Mouse (Mus musculus): ENCODE data around the gene Maml3.

Gene Maml3

DNA sequence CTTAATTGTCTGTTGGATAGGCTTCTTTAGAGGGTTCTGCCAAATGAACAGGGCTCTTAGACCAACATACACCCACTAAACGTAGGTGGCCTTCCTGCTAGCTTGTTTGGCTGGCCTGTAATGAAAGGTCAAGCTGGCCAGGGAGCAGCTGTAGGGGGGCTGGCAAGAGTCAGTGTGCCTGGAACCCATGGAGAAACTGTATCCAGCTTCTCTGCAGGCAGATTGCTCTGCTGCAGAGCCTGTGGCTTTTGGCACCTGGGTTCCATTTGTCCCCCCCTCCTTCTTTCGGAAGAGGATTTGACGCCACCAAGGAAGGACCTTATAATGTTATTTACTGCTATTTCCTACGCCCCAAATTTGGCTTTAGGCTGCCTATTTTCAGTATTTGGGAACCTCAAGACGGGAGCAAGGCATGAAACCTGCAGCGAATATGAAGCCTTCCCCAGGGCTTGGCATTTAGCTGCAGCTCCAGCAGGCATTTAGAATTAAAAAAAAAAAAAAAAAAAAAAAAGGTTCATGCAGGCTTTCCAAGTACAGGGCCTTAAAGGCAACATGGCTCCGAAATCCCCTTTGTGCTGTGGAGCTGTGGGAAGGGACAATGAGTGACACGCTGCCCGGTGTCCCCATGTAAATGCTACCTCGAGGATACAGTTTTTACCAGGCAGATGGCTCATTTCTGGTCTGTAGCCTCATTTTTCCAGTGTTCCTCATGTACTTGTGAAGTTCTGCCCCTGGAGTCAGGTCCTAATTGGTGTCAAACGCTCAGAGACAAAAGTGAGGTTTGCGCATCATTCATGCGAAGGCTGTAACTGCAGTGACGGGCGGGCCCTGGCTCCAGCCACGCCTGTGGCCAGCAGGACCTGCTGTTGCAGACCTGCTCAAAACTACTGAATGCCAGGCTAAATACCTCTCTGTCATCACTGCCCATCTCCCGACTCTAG is 356.2 kb downstream of the Maml3 start:
- no peak for DNase-seq (ENCODE audit: low spot score in 2 of 2)

DNA sequence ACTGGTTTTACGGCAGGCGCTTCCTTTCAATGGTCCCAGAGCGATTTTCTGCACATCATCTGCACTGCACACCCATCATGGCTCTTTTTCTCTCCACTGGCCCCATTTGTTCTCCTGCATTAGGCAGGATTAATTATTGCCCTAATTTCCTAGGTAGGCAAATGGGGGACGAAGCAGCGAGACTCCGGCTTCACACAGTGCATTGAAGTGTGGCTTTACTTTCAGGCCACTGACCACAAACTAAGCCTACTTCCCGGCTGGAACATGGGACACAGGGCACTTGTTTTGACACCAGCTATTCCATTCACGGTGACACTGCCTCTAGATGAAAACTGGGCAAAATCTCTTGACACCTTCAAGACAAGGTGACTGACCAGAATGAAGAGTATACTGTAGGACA is 358.1 kb downstream of the Maml3 start:
- no peak for DNase-seq (ENCODE audit: low spot score in 2 of 2)

DNA sequence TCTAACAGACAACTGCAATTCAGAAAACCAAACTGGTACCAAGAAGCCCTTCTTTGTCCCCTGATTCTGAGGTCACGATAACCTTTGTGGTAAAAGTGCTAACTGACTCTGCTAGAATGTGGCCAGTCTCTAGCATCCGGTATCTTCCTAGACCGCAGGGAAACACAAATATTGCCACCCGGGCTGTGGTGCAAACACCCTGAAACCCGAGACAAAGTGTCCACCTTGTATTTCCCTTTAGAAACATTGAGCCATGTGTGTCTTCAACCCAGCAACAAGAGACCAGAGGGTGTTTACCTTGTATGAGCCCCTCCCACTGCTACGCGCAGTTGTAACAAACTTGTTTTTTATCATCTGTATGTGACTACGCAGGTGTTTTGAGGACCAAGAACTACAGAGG is 359.7 kb downstream of the Maml3 start:
- no peak for DNase-seq (ENCODE audit: low spot score in 2 of 2)

DNA sequence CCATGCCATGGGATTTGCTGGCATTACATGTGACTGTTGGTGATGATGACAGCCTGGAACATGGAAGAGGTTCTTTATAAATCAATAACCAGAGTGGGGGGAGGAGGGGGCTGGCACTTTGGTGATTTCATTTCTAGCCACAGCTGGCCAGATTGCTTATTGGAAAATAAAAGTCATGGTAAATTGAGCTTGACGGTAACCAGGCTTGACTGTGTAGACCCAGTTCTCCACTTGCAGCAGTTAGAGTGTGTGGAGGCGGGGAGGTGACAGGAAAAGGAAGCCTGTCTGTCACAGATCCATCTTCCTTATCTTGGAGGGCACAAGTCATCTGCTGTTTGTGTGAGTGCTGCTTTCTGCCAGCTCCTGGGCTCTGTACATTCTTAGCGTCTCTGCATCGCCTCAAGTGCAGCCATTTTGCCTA is 360.5 kb downstream of the Maml3 start:
- no peak for DNase-seq (ENCODE audit: low spot score in 2 of 2)

DNA sequence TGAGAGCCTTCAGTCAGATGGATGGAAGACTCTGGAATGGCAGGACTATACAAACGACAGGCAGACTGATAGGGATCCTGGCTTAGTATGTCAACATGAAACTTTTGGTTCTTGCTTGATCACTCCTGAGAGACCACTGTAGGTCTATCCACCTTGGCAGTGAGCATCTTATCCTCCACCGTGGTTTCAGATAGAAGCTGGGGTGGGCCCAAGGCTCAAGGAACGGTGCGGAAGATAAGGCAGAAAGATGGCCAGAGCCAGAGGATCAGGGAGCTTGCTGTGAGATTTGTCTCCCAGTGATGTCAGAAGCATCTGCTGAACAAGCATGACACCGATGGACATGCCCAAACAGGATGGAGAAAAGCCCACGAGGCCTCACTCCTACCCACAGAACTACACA is 362.5 kb downstream of the Maml3 start:
- DNase-seq (ENCODE audit: low spot score in 2 of 2): no peak

DNA sequence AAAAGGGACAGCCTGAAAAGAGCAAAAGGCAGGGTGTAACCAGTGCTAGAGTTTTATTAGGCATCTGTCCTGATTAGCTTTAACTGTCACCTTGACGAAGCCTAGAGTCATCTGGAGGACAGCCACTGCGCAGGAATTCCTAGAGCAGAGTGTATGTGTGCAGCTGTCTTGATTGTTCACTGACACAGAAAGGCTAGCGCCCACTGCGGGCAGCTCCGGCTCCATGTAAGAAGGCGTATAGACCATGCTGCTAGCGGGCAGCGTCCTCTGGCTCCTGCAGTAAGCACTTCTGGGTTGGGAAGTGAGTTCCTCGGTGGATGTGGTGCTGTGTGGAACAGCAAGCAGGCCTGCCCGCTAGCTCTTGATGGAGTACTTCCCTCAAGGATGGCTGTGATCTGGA is 363.1 kb downstream of the Maml3 start:
- DNase-seq (ENCODE audit: low spot score in 2 of 2): no peak

DNA sequence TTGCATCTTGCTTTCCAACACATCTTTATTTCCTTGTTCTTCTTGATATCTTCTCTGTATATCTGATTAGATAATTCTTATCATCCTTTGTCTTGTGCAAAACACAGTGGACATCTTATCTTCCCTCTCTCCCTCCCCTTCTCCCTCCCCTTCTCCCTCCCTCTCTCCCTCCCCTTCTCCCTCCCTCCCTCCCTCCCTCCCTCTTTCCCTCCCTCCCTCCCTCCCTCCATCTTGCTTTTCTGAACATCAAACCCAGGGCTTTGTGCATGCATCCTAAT is 365.1 kb downstream of the Maml3 start:
- no peak for DNase-seq (ENCODE audit: low spot score in 2 of 2)

DNA sequence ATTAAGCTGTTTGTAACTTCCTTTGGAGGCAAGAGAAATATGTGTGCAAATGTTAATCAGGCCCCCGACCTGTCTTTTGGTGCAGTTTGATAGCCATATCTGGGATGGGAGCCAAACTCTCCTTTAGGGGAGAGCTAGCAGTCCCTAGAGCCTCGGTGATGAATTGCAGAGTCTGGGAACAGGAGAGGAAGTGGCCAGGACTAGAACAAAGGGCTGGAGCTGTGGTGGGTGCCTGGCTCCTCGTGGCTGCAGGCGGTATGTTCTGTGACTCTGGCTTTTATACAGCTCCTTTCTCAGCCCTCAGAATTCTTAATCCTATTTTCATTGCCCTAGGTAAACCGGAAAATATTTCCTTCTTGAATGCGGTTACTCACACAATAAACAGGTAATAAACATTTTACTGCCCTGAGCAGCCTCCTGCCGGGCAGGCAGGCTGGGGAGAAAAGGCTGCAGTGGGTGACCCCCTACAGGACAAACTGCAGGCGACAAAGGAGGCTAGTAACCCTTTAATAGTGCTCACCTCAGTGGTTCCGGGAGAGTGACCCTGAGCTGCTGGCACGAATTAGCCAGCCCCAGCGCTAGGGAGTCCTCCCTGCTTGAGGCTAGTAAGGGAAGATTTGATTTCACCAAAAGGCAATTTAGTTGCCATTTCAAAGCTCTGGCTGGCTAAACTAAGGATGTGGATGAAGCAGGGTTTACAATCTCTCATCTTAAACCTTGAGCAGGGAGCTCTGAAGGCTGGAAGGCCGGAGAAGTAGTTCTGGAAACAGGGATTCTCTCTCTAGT is 365.6 kb downstream of the Maml3 start:
- no peak for DNase-seq (ENCODE audit: low spot score in 2 of 2)

DNA sequence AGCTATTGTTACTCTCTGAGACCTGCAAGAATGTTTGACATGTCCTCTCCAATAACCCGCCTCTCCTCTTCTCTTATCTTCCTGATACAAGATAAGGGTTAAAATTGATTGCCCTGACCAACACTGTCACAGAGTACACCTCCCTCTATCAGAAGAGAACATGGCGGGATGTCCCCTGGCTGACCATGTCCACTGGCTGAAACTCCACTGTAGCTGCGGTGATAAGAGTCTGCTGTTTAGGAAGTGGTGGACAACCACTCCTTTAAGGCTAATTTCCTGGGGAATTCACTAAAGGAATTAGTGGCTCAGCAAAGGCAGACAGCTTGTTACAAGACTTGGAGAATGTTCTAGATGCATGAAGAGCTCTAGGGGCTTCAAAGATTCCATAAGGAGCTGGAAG is 371.2 kb downstream of the Maml3 start:
- DNase-seq (ENCODE audit: low spot score in 2 of 2): no peak

DNA sequence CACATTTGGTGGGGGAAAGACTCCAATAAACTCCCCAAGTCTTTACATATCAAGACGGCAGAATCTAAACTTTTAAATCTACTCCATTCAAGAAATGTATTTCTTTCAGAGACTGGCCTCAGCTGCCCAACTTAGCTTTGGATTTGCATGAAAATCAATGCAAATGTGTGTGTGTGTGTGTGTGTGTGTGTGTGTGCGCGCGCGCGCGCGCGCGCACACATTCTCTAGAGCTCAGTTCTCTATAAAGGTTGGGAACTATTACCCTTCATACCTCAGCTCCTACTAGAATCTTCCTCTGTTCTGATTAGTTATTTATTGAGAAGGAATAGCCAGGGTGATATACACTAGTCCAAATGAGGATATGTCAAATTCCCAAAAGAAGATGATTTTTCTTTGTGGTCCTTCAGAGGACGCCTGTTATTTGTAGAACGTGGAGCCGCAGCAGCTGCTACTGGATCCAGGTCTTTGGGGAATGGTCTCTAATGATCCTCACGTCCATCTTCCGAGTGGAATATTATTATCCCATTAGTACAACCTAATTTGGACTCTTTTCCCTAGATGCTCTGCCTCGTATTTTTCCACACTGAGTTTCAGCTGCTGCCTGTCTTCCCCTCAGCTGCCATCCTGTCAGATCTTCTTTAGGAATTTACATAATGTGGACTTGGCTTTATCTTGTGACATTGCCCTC is 372.8 kb downstream of the Maml3 start:
- no peak for DNase-seq (ENCODE audit: low spot score in 2 of 2)

DNA sequence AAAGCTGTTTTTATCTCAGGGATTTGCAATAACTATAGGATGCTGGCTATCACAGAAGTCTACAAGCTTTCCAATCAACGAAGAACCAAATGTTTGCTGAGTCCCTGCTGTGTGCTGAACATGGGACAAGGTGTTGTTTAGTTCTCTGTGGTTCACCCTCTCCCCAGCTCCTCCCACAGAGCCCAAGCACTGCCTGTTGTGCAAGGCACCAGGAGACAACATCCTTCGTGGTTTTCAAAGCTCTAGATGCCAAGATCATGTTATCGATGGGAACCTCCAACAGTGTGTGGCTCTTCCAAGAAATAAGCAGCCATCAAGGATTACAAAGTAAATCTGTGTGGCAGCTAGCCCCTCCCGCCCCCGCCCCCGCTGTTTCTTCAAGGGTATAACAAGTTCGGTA is 374.2 kb downstream of the Maml3 start:
- DNase-seq (ENCODE audit: low spot score in 2 of 2): no peak

DNA sequence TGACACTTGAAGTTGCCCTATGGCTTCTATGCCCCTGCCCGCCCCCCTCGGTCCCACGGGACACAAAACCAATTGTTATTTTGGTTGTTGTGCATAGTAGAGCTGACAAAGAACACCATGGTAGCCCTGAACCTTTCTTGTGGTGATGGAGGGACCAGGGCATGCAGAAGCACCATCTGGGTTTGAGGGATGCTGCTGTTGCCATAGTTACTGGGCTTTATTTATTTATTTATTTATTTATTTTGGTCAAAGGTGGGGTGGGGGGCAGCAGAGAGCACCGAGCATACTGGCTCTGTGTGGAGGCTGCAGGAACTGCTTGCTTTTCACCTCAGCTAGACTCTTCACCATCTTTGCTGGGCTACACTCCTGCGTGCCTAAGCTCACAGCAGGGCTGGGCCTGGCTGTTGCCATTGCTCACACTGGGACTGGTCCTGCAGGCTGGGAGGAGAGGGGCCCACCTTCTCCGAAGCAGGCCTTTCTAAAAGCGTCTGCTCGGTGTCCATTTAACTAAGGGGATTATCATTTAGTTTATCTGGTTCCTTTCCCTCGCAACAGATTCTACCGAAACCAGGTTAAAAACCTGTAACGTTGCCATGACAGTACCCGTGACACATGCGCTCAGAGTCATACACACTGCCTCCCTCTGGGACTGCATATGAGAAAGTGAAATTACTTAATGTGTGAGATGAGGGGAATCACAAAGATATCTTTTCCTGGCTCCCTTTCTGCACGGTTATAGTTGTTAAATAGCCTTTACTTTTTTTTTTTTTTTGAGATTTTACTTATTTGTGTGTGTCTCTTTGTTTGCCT is 375.6 kb downstream of the Maml3 start:
- DNase-seq (ENCODE audit: low spot score in 2 of 2): no peak

DNA sequence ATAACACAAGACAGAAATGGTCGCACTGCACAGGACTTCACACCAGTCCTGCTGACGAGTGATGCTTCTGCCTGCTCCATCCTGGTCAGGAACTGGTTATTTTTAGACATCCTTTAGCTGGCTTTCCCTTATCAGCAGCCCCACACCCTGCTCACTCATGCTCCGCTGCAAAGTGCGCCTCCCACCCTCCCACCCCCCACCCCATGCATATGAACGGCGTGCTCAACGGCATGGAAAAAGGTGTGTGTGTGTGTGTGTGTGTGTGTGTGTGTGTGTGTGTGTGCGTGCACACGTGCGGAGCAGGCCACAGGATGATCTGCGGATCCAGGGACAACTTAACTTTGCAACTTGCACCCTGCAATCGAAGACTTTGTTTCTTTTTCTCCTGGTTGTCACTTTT is 376.4 kb downstream of the Maml3 start:
- no peak for DNase-seq (ENCODE audit: low spot score in 2 of 2)

DNA sequence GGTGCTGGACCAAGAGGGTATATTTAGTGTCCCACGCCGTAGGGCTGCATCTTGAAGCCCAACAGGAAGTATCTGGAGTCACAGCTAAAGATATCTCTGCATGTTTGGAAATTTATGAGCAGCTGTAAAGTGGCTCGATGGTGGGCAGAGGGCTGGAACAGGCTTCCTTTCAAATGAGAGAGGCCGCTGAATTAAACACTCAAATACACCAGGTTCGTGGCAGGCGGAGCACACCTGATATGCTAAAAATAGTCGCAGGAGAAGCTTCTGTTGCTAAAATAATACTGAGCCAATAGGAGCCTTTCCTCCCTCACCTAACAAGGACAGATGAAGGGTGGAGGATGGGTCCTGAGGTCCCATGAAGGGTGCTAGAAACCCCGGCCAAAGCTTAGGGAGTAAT is 376.9 kb downstream of the Maml3 start:
- DNase-seq (ENCODE audit: low spot score in 2 of 2): no peak

DNA sequence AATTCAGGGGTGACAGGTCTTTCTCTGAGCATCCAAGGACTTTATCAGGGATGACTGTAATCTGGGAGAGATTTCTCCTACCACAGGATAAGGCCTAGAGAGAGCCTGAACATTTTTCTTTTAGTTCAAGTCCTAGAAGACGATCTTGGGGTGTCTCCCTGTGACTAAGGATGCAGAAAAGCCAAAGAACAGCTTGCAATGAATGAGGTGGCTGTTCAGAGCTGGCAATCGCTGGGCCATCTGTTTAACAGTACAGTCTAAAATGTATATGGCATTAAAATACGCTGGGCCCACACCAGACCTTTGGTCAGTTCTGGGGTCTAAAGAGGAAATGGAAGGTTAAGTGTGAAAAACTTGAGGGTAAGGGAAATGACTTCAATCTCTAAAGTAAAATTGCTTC is 377.4 kb downstream of the Maml3 start:
- no peak for DNase-seq (ENCODE audit: low spot score in 2 of 2)

DNA sequence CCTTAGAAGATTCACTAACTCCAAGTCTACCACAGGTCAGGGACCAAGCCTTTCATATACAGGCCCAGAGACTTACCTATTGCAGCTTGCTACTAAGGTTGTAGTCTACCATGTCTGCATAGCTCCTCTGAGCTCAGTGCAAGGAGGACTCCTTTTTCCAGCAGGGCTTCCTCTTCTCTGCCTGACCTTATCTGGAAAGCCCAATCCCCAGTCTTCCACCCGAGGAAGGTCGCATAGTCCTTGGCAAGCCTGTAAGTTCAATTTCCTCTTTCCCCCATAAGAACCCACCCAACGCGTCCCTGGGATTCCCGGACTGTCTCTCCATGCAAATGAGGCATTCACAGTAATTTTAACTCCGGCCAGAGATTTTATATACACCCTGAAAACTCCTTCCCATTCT is 378.6 kb downstream of the Maml3 start:
- DNase-seq (ENCODE audit: low spot score in 2 of 2): no peak

DNA sequence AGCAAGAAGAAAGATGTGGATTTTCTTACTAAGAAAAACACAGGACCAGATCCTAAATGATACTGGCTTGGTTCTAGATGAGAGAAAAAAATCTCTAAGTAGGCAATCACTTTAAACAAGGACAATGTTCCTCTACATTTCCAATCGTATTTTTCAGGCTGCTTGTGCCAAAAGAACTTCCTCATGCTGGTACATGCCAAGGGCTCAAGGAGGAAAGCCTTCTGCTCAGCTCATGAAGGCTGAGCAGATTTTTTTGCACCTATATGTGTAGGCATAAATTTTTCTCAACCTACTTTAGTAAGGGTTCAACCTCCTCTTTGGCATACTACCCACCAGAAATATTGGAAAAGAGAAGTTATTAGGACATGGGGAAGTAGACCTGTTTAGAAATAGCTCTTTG is 384.9 kb downstream of the Maml3 start:
- no peak for DNase-seq (ENCODE audit: low spot score in 2 of 2)

DNA sequence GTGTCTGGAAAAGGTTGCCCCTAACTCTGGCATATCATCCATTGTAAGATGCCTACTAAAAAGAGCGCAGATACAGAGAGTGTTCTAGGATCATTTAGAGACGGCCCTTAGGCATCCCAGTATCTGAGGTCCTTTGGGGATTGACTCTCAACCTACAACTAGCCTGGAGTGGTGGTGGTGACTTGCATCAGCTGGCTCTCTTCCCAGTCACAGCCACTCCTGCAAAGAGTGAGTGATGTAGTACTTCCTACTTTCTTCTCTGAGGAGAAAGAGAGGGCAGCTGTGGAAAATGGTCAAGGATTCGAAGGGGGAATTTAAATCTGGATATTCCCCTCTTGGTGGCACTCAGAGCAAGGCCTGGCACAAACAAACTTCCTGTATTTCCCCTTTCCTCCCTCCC is 385.5 kb downstream of the Maml3 start:
- DNase-seq (ENCODE audit: low spot score in 2 of 2): no peak

DNA sequence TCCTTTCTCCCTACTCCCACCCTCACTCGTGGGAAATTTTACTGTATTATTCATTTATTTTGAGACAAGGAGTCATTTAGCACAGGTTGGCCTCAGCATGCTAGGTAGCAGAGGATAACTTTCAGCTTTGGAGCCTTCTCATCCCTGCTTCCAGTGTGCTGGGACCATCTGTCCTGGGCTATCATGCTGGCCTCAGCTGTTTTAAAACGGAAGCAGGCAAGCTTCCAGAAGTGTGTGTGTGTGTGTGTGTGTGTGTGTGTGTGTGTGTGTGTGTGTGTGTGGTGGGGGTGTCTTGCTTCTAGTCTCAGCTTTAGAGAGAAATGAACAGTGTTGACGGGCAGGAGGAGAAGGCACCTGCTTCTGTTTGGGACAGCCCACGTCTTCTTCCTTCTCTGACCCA is 387.0 kb downstream of the Maml3 start:
- no peak for DNase-seq (ENCODE audit: low spot score in 2 of 2)

DNA sequence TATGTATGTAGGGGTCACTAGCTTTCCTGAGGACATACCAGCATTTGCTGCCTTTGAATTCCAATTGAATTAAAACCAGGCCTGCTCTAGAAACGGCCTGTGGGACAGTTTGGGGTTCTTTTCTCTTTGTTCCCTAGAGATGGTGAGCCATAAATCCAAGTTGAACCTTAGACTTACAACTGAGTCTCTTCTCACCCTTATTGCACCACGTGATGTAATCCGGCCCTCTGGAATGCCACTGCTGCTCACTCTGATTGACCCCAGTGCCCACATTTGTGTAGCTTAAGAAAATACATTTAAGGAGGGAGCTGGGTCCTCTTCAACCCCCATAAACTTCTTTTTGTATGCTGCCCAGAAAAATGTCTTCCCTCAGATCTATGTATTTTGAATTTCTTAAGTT is 387.4 kb downstream of the Maml3 start:
- no peak for DNase-seq (ENCODE audit: low spot score in 2 of 2)

DNA sequence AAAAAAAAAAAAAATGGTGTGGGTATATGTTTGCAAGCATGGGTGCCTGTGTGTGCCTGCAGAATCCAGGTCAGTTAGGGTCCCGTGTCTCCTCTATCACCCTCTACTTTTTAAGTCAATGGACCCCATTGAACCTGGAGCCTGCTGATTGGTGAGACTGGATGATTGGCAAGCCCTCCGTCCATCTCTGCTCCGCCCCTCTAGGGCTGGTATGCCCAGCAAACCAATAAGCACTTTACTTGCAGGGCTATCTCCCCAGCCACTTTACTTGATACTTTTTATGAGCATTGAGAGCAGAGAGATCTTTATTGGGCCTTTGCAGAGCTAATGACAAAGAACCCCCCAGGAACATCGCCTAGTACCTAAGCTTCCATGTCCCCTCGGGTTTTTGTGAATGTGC is 390.4 kb downstream of the Maml3 start:
- no peak for DNase-seq (ENCODE audit: low spot score in 2 of 2)

DNA sequence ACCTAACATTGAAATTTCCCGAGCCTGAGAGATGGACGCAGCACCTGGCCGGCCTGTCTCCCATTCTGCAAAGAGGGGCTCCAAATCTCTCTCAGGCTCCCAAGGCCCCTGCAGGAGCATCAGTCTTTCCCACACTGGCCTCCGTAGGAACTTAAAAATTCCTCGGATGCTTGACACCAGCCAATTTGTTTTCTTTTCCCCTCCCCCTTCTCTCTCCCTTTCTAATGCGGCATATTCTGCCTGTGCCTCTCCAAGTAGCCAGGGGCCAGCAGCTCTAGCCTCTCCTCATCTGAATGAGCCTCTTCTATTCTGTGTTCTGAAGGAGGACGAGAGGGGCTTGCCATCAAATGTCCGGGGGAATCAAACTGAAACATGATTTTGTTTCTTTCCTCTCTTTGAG is 391.6 kb downstream of the Maml3 start:
- no peak for DNase-seq (ENCODE audit: low spot score in 2 of 2)
